Mouse (Mus musculus) forebrain, embryonic 16.5 days (tissue): ENCODE data around the gene Osgin1. TPM values are rescaled to one million over a fixed set of nuclear protein-coding genes. Genes with fewer than 3 reads are reported as not detected.

Experiments used
- ATAC-seq: fragments of 200-750 bp; cut with Nextera tagmentation; 2 replicates; pipeline ENCODE4 v1.8.0; 2017; ENCODE audit warnings: mild to moderate bottlenecking, moderate library complexity
- H3K27ac ChIP-seq: fragments of 300-500 bp; sonication (generic); 2 replicates; pipeline ENCODE4 v1.5.1; 2014; ENCODE audit warnings: low read length, control low read depth
- H3K27me3 ChIP-seq: fragments of 300-500 bp; sonication (generic); replicated peaks from 2 replicates; pipeline ENCODE4 v1.6.1; 2014; ENCODE audit warnings: low read length; ENCODE audit not compliant: control insufficient read depth, insufficient read depth
- H3K36me3 ChIP-seq: fragments of 300-500 bp; sonication (generic); 2 replicates; pipeline ENCODE4 v1.6.1; 2014; ENCODE audit not compliant: control insufficient read depth, insufficient read depth
- H3K4me1 ChIP-seq: fragments of 300-500 bp; sonication (generic); replicated peaks from 2 replicates; pipeline ENCODE4 v1.6.1; 2014; ENCODE audit warnings: low read length; ENCODE audit not compliant: control insufficient read depth, insufficient read depth
- H3K4me2 ChIP-seq: fragments of 300-500 bp; sonication (generic); 2 replicates; pipeline ENCODE4 v1.6.1; 2014; ENCODE audit warnings: mild to moderate bottlenecking, low read length, control low read depth
- H3K4me3 ChIP-seq: fragments of 300-500 bp; sonication (generic); replicated peaks from 2 replicates; pipeline ENCODE4 v1.5.1; 2014; ENCODE audit warnings: mild to moderate bottlenecking, low read length, control low read depth
- H3K9ac ChIP-seq: fragments of 300-500 bp; sonication (generic); replicated peaks from 2 replicates; pipeline ENCODE4 v1.6.1; 2014; ENCODE audit warnings: low read depth, low read length, control low read depth
- H3K9me3 ChIP-seq: fragments of 300-500 bp; sonication (generic); 2 replicates; pipeline ENCODE4 v1.6.1; 2016; ENCODE audit warnings: low read length; ENCODE audit not compliant: control insufficient read depth
- WGBS: fragments of 180-500 bp; shearing (Covaris S2); extraction: QIAGEN DNeasy Blood & Tissue Kit; methylation state at CpG from one replicate; pipeline ENCODE4 v1.1.7; 2014; 5-methylcytosine and 5-hydroxymethylcytosine counted together
- polyA plus RNA-seq: library from polyadenylated mRNA; unstranded; fragments of >200 nt; fragmentation: Nextera tagmentation; extraction: Ambion mirVana; gene quantifications from 2 replicates; pipeline ENCODE4 v1.2.1, GENCODE M21; 2015

Gene Osgin1
- polyA plus RNA-seq = 0.20 TPM in 2 replicates

DNA sequence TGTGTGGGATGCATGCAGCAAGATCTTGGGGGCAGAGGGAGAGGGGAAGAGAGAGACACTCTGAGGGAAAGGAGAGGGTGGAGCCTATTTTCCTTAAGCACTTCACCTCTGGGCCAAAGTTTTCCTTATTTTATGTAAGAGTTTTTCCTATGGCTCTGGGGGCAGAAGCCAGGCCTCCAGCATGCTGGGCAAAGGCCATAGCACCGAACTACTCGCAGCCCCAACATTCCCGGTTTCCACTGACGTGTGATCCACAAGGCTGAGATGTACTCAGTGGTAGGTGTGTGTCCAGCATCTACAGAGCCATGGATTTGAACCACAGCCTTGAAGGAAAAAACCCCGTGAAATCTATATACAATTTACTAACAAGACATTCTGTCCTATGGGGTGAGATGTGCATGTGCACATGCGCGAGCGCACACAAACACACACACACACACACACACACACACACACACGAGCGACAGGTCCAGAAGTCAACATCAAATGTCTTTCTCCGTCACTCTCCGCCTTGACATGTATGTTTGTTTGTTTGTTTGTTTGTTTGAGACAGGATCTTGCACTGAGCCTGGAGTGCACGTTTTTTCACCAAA lies at the start of gene Osgin1:
Osgin1 (plus strand) TSS at position 543 of the 593 bp plus-strand sequence.
- H3K9me3 ChIP-seq = no peaks in the 10 kb centered on the region
- H3K27ac ChIP-seq = no peak within 1 kb of the TSS
- no peak within 1 kb of the TSS for H3K9ac ChIP-seq
- H3K36me3 ChIP-seq = no peaks in the 10 kb centered on the region
- H3K4me3 ChIP-seq = no peak within 1 kb of the TSS
- 86% methylated on average over 13 of the region's 13 CpGs for WGBS
- H3K4me1 ChIP-seq = no peaks in the 10 kb centered on the region
- no peaks in the 10 kb centered on the region for H3K27me3 ChIP-seq
- no peak within 1 kb of the TSS for H3K4me2 ChIP-seq
- no peak for ATAC-seq

DNA sequence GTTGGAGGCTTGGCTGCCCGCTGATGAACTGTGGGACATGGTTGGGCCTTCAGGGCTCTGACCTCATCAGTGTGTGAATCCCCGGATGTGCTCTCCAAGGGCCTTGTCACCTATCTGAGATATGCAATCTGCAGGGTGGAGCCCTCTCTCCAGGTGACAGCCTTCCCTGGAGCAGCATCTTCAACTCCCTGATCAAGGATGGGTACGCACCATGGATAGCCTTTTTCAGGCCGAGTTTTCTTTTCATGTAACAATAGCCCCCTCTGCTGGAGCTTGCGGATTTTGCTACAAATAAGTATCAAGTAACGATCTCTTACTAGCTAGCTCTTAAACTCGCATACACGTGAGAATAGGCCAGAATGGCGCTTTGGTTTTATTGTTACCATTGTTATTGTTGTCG lies 49.4 kb upstream of the Osgin1 start:
- 0 out of 2 replicates have a peak, but pooled peaks cover 4% of the 10 kb centered on the region for H3K27me3 ChIP-seq
- no peaks in the 10 kb centered on the region for H3K36me3 ChIP-seq
- H3K4me3 ChIP-seq = no peak overlapping the region
- WGBS = 19% methylated on average over 10 of the region's 10 CpGs
- H3K9me3 ChIP-seq = no peaks in the 10 kb centered on the region
- H3K4me2 ChIP-seq = no peak overlapping the region
- no peaks in the 10 kb centered on the region for H3K4me1 ChIP-seq
- H3K27ac ChIP-seq = no peak overlapping the region
- no peak overlapping the region for H3K9ac ChIP-seq
- 0 out of 2 replicates have a peak, but pooled peaks have one; percentile 23 for ATAC-seq

GRCm38 (mm10) chr8:119385854-119386253 lies 48.1 kb upstream of the Osgin1 start:
- H3K9ac ChIP-seq = no peak overlapping the region
- H3K4me1 ChIP-seq = no peaks in the 10 kb centered on the region
- H3K27me3 ChIP-seq = 0 out of 2 replicates have a peak, but pooled peaks cover 4% of the 10 kb centered on the region
- no peaks in the 10 kb centered on the region for H3K36me3 ChIP-seq
- 77% methylated on average over 6 of the region's 6 CpGs for WGBS
- H3K4me2 ChIP-seq = no peak overlapping the region
- no peaks in the 10 kb centered on the region for H3K9me3 ChIP-seq
- ATAC-seq = no peak
- no peak overlapping the region for H3K27ac ChIP-seq
- H3K4me3 ChIP-seq = no peak overlapping the region

DNA sequence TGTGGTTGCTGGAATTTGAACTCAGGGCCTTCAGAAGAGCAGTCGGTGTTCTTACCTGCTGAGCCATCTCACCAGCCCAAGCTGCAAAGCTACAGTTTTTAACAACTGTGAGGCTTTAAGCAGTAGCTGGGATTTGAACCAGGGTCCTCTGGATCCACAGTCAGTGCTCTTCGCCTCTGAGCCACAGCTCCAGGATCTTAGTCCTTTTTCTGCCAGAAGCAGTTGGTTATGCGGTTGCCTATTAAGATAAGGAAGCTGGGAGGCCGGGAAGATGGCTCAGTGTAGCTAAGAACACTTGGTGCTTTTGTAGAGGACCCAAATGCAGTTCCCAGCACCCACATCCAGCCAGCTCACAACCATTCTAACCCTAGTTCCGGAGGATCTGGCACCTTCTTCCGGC lies 46.9 kb upstream of the Osgin1 start:
- Histone ChIP-seq H3K4me2 (no peak overlapping the region), H3K4me1 (no peaks in the 10 kb centered on the region), H3K27ac (no peak overlapping the region), H3K9me3 (no peaks in the 10 kb centered on the region), H3K9ac (no peak overlapping the region), H3K36me3 (no peaks in the 10 kb centered on the region), H3K4me3 (no peak overlapping the region), H3K27me3 (0 out of 2 replicates have a peak, but pooled peaks cover 4% of the 10 kb centered on the region)
- ATAC-seq = no peak
- WGBS = 76% methylated on average over 6 of the region's 6 CpGs

- H3K27ac ChIP-seq = peak overlapping the region; percentile 85
- peak overlapping the region; percentile 88 for H3K4me3 ChIP-seq
- peaks cover 16% of the 10 kb centered on the region for H3K4me1 ChIP-seq
- H3K27me3 ChIP-seq = no peaks in the 10 kb centered on the region
- H3K9me3 ChIP-seq = no peaks in the 10 kb centered on the region
- ATAC-seq = no peak
- H3K9ac ChIP-seq = peak overlapping the region; percentile 92
- 78% methylated on average over 9 of the region's 9 CpGs for WGBS
- H3K4me2 ChIP-seq = peak overlapping the region; percentile 98
- H3K36me3 ChIP-seq = peaks cover 3% of the 10 kb centered on the region; the same call in 1 of the 2 replicates
Measured at GRCm38 (mm10) chr8:119394097-119394496, 39.8 kb upstream of the Osgin1 start.

DNA sequence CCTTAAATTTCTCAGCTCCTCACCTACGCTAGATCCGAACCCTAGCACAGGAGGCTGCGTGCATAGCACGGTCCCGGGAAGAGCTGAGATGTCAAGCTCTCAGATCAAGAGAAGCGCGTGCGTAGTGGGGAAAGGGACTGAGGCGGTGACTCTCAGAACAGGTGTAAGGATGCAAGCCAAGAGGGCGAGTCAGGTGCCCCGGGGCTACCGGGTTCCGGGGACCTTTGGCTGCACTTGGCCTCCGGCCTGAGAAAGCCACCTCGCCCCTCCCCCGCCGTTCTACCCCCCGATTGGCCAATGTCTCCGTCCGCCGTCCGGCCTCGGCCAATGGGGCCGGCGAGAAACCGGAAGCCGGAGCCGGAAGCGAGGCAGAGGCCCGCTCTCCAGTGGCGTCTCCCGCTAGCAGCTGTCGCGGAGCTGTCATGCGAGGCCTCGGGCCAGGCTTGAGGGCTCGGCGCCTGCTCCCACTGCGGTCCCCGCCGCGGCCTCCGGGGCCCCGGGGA lies 39.3 kb upstream of the Osgin1 start, which contains the start of gene Mlycd:
Mlycd (plus strand) TSS at position 355 of the 503 bp plus-strand sequence.
- Histone ChIP-seq H3K4me1 (peaks cover 16% of the 10 kb centered on the region), H3K9me3 (no peaks in the 10 kb centered on the region), H3K27me3 (no peaks in the 10 kb centered on the region), H3K27ac (peak within 1 kb of the TSS; percentile 85), H3K4me3 (peak within 1 kb of the TSS; percentile 88), H3K9ac (peak within 1 kb of the TSS; percentile 92), H3K4me2 (peak within 1 kb of the TSS; percentile 98), H3K36me3 (peaks cover 3% of the 10 kb centered on the region; the same call in 1 of the 2 replicates)
- peak; percentile 97 for ATAC-seq
- WGBS = 1% methylated on average over 41 of the region's 44 CpGs

GRCm38 (mm10) chr8:119395072-119395950 lies 38.6 kb upstream of the Osgin1 start:
- peaks cover 16% of the 10 kb centered on the region for H3K4me1 ChIP-seq
- H3K9me3 ChIP-seq = no peaks in the 10 kb centered on the region
- H3K36me3 ChIP-seq = peaks cover 3% of the 10 kb centered on the region; the same call in 1 of the 2 replicates
- H3K4me2 ChIP-seq = peak overlapping the region; percentile 98
- H3K9ac ChIP-seq = peak overlapping the region; percentile 92
- peak overlapping the region; percentile 85 for H3K27ac ChIP-seq
- WGBS = 6% methylated on average over 70 of the region's 83 CpGs
- no peaks in the 10 kb centered on the region for H3K27me3 ChIP-seq
- peak overlapping the region; percentile 88 for H3K4me3 ChIP-seq
- ATAC-seq = peak; percentile 64

GRCm38 (mm10) chr8:119398558-119398957 lies 35.4 kb upstream of the Osgin1 start:
- Histone ChIP-seq H3K27me3 (no peaks in the 10 kb centered on the region), H3K9ac (no peak overlapping the region), H3K4me2 (no peak overlapping the region), H3K4me3 (no peak overlapping the region), H3K27ac (no peak overlapping the region), H3K4me1 (peaks cover 16% of the 10 kb centered on the region), H3K9me3 (no peaks in the 10 kb centered on the region), H3K36me3 (peaks cover 3% of the 10 kb centered on the region; the same call in 1 of the 2 replicates)
- ATAC-seq = no peak
- WGBS = 86% methylated on average over 9 of the region's 9 CpGs

DNA sequence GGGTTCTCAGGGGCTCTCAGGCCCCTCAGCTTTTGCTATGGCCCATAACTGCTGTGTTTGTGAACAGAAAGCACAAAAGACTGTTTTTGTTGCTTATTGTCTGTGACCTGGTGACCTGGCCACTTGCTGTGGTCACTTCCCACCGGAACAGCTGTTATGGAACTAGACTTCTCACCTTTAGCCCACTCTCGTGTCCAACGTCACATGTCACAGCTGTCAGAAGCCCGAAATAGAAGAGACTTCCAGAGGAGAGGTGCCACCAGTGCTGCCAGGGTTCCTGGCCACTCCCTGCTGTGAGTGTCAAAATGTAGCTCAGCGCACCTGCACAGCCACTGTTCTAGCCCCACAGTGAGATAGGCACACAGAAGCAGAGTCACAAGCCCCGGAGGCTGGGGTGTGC lies 34.7 kb upstream of the Osgin1 start:
- Histone ChIP-seq H3K36me3 (peaks cover 3% of the 10 kb centered on the region; the same call in 1 of the 2 replicates), H3K4me1 (peaks cover 12% of the 10 kb centered on the region), H3K4me3 (no peak overlapping the region), H3K27ac (no peak overlapping the region), H3K9me3 (no peaks in the 10 kb centered on the region), H3K9ac (no peak overlapping the region), H3K4me2 (no peak overlapping the region), H3K27me3 (no peaks in the 10 kb centered on the region)
- WGBS = 85% methylated on average over 6 of the region's 6 CpGs
- ATAC-seq = no peak
